Mouse (Mus musculus): ENCODE results near the gene Vmn1r139. TPM values are rescaled to one million over a fixed set of nuclear protein-coding genes. Genes with fewer than 3 reads are reported as not detected.
"Not testable (repeated sequence)": the region's sequence is repeated elsewhere in the genome, so short reads cannot be mapped to it uniquely, and the experiment has no call there.

Gene Vmn1r139
- not detected for total RNA-seq (2021)
- long read RNA-seq, experiment 1 = 0 reads
- long read RNA-seq, experiment 2 = 0 reads

DNA sequence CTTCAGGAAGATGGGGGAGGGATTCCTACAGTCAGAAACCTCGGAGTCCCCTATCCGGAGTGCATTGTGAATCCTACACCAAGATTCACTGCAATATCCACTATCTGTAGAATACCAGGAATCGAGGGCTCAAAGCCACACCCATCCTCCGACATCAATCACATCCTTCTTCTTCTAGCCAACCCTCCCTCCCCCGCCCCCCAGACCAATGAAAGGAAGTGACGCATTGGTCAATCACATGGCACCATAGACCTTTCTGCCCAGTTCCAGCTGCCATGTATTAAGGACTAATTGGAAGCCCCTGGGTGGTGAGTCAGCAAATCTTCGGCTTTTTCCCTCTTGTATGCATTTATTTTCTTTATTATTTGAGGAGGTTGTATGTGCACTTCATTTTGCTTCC, at the start of gene Vmn1r139:
Vmn1r139 (plus strand) TSS at position 301 of the 400 bp plus-strand sequence.
- intact Hi-C loops (cut with DNase I); DNase-seq: not testable (repeated sequence)

DNA sequence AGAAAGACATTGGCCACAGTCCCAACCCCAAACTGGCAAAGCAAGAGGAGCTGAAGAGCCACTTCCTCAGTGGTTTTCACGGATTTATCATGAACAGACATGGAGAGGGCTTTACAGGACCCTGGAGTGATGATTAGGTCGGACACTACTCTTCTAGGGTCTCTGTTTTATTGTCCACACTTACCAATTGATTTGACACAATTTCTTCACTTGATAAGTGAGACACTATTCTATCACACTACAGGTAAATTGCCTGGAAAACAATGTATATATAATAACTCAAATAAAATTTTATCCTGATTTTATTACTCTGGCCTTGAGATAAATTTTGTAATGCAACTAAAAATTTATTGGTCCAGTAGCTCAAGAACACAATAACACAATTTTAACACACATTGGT, 40.1 kb upstream of the Vmn1r139 start, which contains the start of gene Vmn1r138:
Vmn1r138 (minus strand) TSS at position 101 of the 400 bp plus-strand sequence.
- intact Hi-C loops (cut with DNase I); DNase-seq: not testable (repeated sequence)

DNA sequence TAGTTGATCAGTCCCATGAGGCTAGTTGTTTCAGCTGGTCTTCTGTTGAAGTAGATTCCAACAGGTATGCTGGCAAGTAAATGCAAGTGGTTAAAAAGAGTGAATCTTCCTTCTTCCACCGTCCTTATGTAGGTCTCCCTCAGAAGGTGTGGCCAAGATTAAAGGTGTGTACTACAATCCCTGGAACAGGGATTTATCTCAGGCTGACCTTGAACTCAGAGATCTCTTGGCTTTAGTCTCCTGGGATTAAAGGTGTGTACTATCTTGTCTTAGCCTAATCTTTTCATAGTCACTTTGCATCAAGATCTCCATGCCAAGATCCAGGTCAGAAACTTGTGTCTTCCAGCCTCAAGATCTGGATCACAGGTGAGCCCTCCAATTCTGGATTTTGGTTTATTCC, 12.7 kb upstream of the Vmn1r139 start, which contains the start of gene Gm6176:
Gm6176 (minus strand) TSS at position 101 of the 400 bp plus-strand sequence.
- intact Hi-C loops (cut with DNase I) = not testable (repeated sequence)

DNA sequence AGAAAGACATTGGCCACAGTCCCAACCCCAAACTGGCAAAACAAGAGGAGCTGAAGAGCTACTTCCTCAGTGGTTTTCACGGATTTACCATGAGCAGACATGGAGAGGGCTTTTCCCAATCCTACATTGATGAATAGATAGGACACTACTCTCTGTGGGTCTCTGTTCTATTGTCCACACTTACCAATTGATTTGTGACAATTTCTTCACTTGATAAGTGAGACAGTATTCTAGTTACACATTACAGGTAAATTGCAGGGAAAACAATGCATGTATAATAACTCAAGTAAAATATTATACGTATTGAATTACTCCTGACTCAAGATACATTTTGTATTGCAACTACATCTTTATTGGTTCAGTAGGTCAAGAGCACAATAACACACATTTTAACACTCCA, 49.3 kb downstream of the Vmn1r139 start, which contains the start of gene Gm16451:
Gm16451 (minus strand) TSS at position 101 of the 400 bp plus-strand sequence.
- intact Hi-C loops (cut with DNase I); DNase-seq: not testable (repeated sequence)

More for the DNA sequence above, 12.7 kb upstream of the Vmn1r139 start, which contains the start of gene Gm6176:
- not testable (repeated sequence) for DNase-seq

DNA sequence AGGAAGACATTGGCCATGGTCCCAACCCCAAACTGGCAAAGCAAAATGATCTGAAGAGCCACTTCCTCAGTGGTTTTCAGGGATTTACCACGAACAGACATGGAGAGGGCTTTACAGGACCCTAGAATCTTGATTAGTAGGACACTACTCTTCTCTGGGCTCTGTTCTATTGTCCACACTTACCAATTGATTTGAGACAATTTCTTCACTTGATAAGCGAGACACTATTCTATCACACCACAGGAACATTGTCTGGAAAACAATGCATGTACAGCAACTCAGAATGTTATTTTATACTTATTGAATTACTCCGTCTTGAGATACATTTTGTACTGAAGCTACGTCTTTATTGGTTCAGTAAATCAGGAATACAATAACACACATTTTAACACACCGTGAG, 65.8 kb downstream of the Vmn1r139 start, which contains the start of gene Gm10666:
Gm10666 (minus strand) TSS at position 101 of the 400 bp plus-strand sequence.
- intact Hi-C loops (cut with DNase I); DNase-seq: not testable (repeated sequence)

Other genes starting within 250 kb of the Vmn1r139 start
- not detected for gene Vmn1r135, start 236.7 kb upstream of the Vmn1r139 start, total RNA-seq (2021)
- not detected for gene Gm5725, start 224.8 kb upstream of the Vmn1r139 start, total RNA-seq (2021)
- gene Gm5891, start 147.8 kb upstream of the Vmn1r139 start, total RNA-seq (2021) = not detected
- not detected for gene Vmn1r137, start 74.5 kb upstream of the Vmn1r139 start, total RNA-seq (2021)
- gene Vmn1r138, start 40.2 kb upstream of the Vmn1r139 start, total RNA-seq (2021) = not detected
- gene Gm6176, start 12.8 kb upstream of the Vmn1r139 start, total RNA-seq (2021) = not detected
- gene Gm16451, start 49.2 kb downstream of the Vmn1r139 start, total RNA-seq (2021) = not detected
- not detected for gene Gm10666, start 65.7 kb downstream of the Vmn1r139 start, total RNA-seq (2021)
- not detected for gene Vmn1r142, start 95.0 kb downstream of the Vmn1r139 start, total RNA-seq (2021)
- gene Vmn1r143, start 120.3 kb downstream of the Vmn1r139 start, total RNA-seq (2021) = not detected
- not detected for gene Gm8653, start 132.2 kb downstream of the Vmn1r139 start, total RNA-seq (2021)
- not detected for gene Gm8453, start 160.4 kb downstream of the Vmn1r139 start, total RNA-seq (2021)

Data from heart, postnatal 14 days (tissue).